Mouse (Mus musculus) heart, adult 18-20 months (tissue): ENCODE data around the gene Ppp1r12b. TPM values are rescaled to one million over a fixed set of nuclear protein-coding genes. Genes with fewer than 3 reads are reported as not detected.
A peak's percentile ranks its signal among the peaks of the same experiment; 100 is the strongest.

ENCODE experiments used
- DNase-seq, 2 experiments: peaks; one replicate each; pipeline ENCODE4 v3.0.0; 2021 to 2022; ENCODE audit warnings: mixed read lengths in 1 of 2
- total RNA-seq, 2 experiments: library from RNA; stranded (reverse); gene quantifications; 2 replicates each; pipeline ENCODE4 v1.2.3; 2021

Gene Ppp1r12b
- total RNA-seq, 2 experiments from 2014 or later: 158 to 162 TPM

- no peak for DNase-seq
Measured at GRCm38 (mm10) chr1:134796536-134796935, 159.2 kb downstream of the Ppp1r12b start.

GRCm38 (mm10) chr1:134796076-134796475 lies 159.7 kb downstream of the Ppp1r12b start:
- DNase-seq: no peak

- DNase-seq: no peak
Measured at GRCm38 (mm10) chr1:134791456-134791855, 164.3 kb downstream of the Ppp1r12b start.

GRCm38 (mm10) chr1:134790716-134791439 lies 164.9 kb downstream of the Ppp1r12b start:
- DNase-seq: no peak

- no peak for DNase-seq
Measured at GRCm38 (mm10) chr1:134788096-134788495, 167.6 kb downstream of the Ppp1r12b start.

- no peak for DNase-seq
Measured at GRCm38 (mm10) chr1:134784911-134785310, 170.8 kb downstream of the Ppp1r12b start.

GRCm38 (mm10) chr1:134784481-134784880 lies 171.3 kb downstream of the Ppp1r12b start:
- no peak for DNase-seq

- no peak for DNase-seq
Measured at GRCm38 (mm10) chr1:134783958-134784357, 171.8 kb downstream of the Ppp1r12b start.

GRCm38 (mm10) chr1:134782797-134783196 lies 172.9 kb downstream of the Ppp1r12b start:
- DNase-seq: no peak

- DNase-seq: no peak
Measured at GRCm38 (mm10) chr1:134777936-134778548, 177.7 kb downstream of the Ppp1r12b start.

GRCm38 (mm10) chr1:134777201-134777885 lies 178.4 kb downstream of the Ppp1r12b start:
- no peak for DNase-seq

- DNase-seq: no peak
Measured at GRCm38 (mm10) chr1:134775631-134776030, 180.1 kb downstream of the Ppp1r12b start.

- peak; percentile 59 to 70 for DNase-seq
Measured at GRCm38 (mm10) chr1:134774728-134775287, 180.9 kb downstream of the Ppp1r12b start.

GRCm38 (mm10) chr1:134774247-134774646 lies 181.5 kb downstream of the Ppp1r12b start:
- DNase-seq: no peak

- DNase-seq: peak in 1 of 2 experiments; percentile 41
Measured at GRCm38 (mm10) chr1:134773256-134773655, 182.5 kb downstream of the Ppp1r12b start.

- DNase-seq: no peak
Measured at GRCm38 (mm10) chr1:134772821-134773220, 182.9 kb downstream of the Ppp1r12b start.

GRCm38 (mm10) chr1:134771999-134772398 lies 183.7 kb downstream of the Ppp1r12b start:
- no peak for DNase-seq

GRCm38 (mm10) chr1:134771353-134771752 lies 184.4 kb downstream of the Ppp1r12b start:
- DNase-seq: peak; percentile 69 to 88

GRCm38 (mm10) chr1:134770312-134770711 lies 185.4 kb downstream of the Ppp1r12b start:
- DNase-seq: no peak

GRCm38 (mm10) chr1:134766448-134766847 lies 189.3 kb downstream of the Ppp1r12b start:
- no peak for DNase-seq

- DNase-seq: peak in 1 of 2 experiments; percentile 40
Measured at GRCm38 (mm10) chr1:134764831-134765458, 190.8 kb downstream of the Ppp1r12b start.

GRCm38 (mm10) chr1:134763776-134764438 lies 191.8 kb downstream of the Ppp1r12b start:
- DNase-seq: no peak
